Mouse (Mus musculus): ENCODE data around the gene Rasgrp1. TPM values are rescaled to one million over a fixed set of nuclear protein-coding genes. Genes with fewer than 3 reads are reported as not detected.

Gene Rasgrp1
- total RNA-seq, 1 experiment from 2014 or later: 0.49 TPM

- DNase-seq: no peak
These were observed 11.2 kb downstream of the Rasgrp1 start for GRCm38 (mm10) chr2:117331634-117332033.

- DNase-seq: no peak
These were observed 14.1 kb downstream of the Rasgrp1 start for GRCm38 (mm10) chr2:117328521-117329285.

GRCm38 (mm10) chr2:117322399-117322798, 20.4 kb downstream of the Rasgrp1 start:
- no peak for DNase-seq

- DNase-seq: no peak
These were observed 21.6 kb downstream of the Rasgrp1 start for GRCm38 (mm10) chr2:117321231-117321630.

- no peak for DNase-seq
These were observed 23.8 kb downstream of the Rasgrp1 start for GRCm38 (mm10) chr2:117318991-117319390.

GRCm38 (mm10) chr2:117313586-117314235, 29.1 kb downstream of the Rasgrp1 start:
- DNase-seq: no peak

- DNase-seq: no peak
These were observed 30.3 kb downstream of the Rasgrp1 start for GRCm38 (mm10) chr2:117312441-117312895.

- DNase-seq: no peak
These were observed 30.8 kb downstream of the Rasgrp1 start for GRCm38 (mm10) chr2:117312030-117312429.

- DNase-seq: no peak
These were observed 31.5 kb downstream of the Rasgrp1 start for GRCm38 (mm10) chr2:117311349-117311748.

GRCm38 (mm10) chr2:117309046-117309445, 33.8 kb downstream of the Rasgrp1 start:
- DNase-seq: no peak

GRCm38 (mm10) chr2:117307959-117308358, 34.8 kb downstream of the Rasgrp1 start:
- DNase-seq: no peak

- no peak for DNase-seq
These were observed 37.9 kb downstream of the Rasgrp1 start for GRCm38 (mm10) chr2:117304941-117305340.

GRCm38 (mm10) chr2:117303391-117304350, 39.1 kb downstream of the Rasgrp1 start:
- no peak for DNase-seq

GRCm38 (mm10) chr2:117299596-117300448, 43.0 kb downstream of the Rasgrp1 start:
- DNase-seq: no peak

GRCm38 (mm10) chr2:117288291-117288690, 54.5 kb downstream of the Rasgrp1 start:
- DNase-seq: no peak

- DNase-seq: peak; percentile 59
These were observed 78.9 kb downstream of the Rasgrp1 start for GRCm38 (mm10) chr2:117263786-117264408.

GRCm38 (mm10) chr2:117262184-117262583, 80.6 kb downstream of the Rasgrp1 start:
- DNase-seq: no peak

GRCm38 (mm10) chr2:117257617-117258016, 85.2 kb downstream of the Rasgrp1 start:
- no peak for DNase-seq

- DNase-seq: no peak
These were observed 87.4 kb downstream of the Rasgrp1 start for GRCm38 (mm10) chr2:117255415-117255814.

- no peak for DNase-seq
These were observed 92.7 kb downstream of the Rasgrp1 start for GRCm38 (mm10) chr2:117250001-117250510.
